Mouse (Mus musculus) stomach, embryonic 16.5 days (tissue): Measurements from ENCODE around the gene Mansc1. TPM values are rescaled to one million over a fixed set of nuclear protein-coding genes. Genes with fewer than 3 reads are reported as not detected.

Experiments used
- ATAC-seq: fragments of 200-750 bp; cut with Nextera tagmentation; 2 replicates; pipeline ENCODE4 v1.8.0; 2017; ENCODE audit warnings: moderate number of reproducible peaks, moderate TSS enrichment; ENCODE audit not compliant: insufficient read depth, low FRiP score
- H3K27ac ChIP-seq: fragments of 300-500 bp; sonication (generic); 2 replicates; pipeline ENCODE4 v1.5.1; 2014; ENCODE audit warnings: low read length
- H3K27me3 ChIP-seq: fragments of 300-500 bp; sonication (generic); 2 replicates; pipeline ENCODE4 v1.6.1; 2014; ENCODE audit warnings: low read length, control low read depth, mixed read lengths; ENCODE audit not compliant: control insufficient read depth, insufficient read depth
- H3K36me3 ChIP-seq: fragments of 300-500 bp; sonication (generic); 2 replicates; pipeline ENCODE4 v1.6.1; 2014; ENCODE audit warnings: low read length; ENCODE audit not compliant: control insufficient read depth, insufficient read depth
- H3K4me1 ChIP-seq: fragments of 300-500 bp; sonication (generic); 2 replicates; pipeline ENCODE4 v1.6.1; 2014; ENCODE audit warnings: low read length, control low read depth, mixed read lengths; ENCODE audit not compliant: control insufficient read depth, insufficient read depth
- H3K4me2 ChIP-seq: fragments of 300-500 bp; sonication (generic); 2 replicates; pipeline ENCODE4 v1.6.1; 2014; ENCODE audit warnings: low read depth, low read length, mixed read lengths
- H3K4me3 ChIP-seq: fragments of 300-500 bp; sonication (generic); replicated peaks from 2 replicates; pipeline ENCODE4 v1.5.1; 2014; ENCODE audit warnings: mild to moderate bottlenecking, low read length
- H3K9ac ChIP-seq: fragments of 300-500 bp; sonication (generic); 2 replicates; pipeline ENCODE4 v1.6.1; 2014; ENCODE audit warnings: low read length
- H3K9me3 ChIP-seq: fragments of 300-500 bp; sonication (generic); replicated peaks from 2 replicates; pipeline ENCODE4 v1.6.1; 2016; ENCODE audit warnings: low read length, control low read depth; ENCODE audit not compliant: control insufficient read depth
- WGBS: fragments of 180-500 bp; shearing (Covaris S2); extraction: QIAGEN DNeasy Blood & Tissue Kit; methylation state at CpG from one replicate; pipeline ENCODE4 v1.1.7; 2014; 5-methylcytosine and 5-hydroxymethylcytosine counted together
- polyA plus RNA-seq: library from polyadenylated mRNA; unstranded; fragments of >200 nt; fragmentation: Nextera tagmentation; extraction: Ambion mirVana; gene quantifications from 2 replicates; pipeline ENCODE4 v1.2.1, GENCODE M21; 2015

Gene Mansc1
- polyA plus RNA-seq, 1 experiment from 2014 or later, result 9.9 TPM

- no peak overlapping the region for H3K4me2 ChIP-seq
- H3K9ac ChIP-seq, result no peak overlapping the region
- no peaks in the 10 kb centered on the region for H3K36me3 ChIP-seq
- H3K4me3 ChIP-seq, result no peak overlapping the region
- no peaks in the 10 kb centered on the region for H3K9me3 ChIP-seq
- H3K4me1 ChIP-seq, result no peaks in the 10 kb centered on the region
- peak; percentile 29; the same call in 1 of the 2 replicates for ATAC-seq
- 50% methylated on average over 5 of the region's 5 CpGs for WGBS
- H3K27me3 ChIP-seq, result no peaks in the 10 kb centered on the region
- H3K27ac ChIP-seq, result peak overlapping the region; percentile 42
These were observed 32.3 kb upstream of the Mansc1 start for GRCm38 (mm10) chr6:134664573-134664972.

GRCm38 (mm10) chr6:134660714-134661406 is 28.6 kb upstream of the Mansc1 start:
- Histone ChIP-seq H3K9me3 (no peaks in the 10 kb centered on the region), H3K27ac (peak overlapping the region; percentile 26; the same call in 1 of the 2 replicates), H3K4me1 (no peaks in the 10 kb centered on the region), H3K4me3 (no peak overlapping the region), H3K36me3 (no peaks in the 10 kb centered on the region), H3K9ac (no peak overlapping the region), H3K4me2 (no peak overlapping the region), H3K27me3 (no peaks in the 10 kb centered on the region)
- ATAC-seq, result peak; percentile 82
- 59% methylated on average over 8 of the region's 8 CpGs for WGBS

- Histone ChIP-seq H3K9me3 (no peaks in the 10 kb centered on the region), H3K4me1 (no peaks in the 10 kb centered on the region), H3K4me2 (peak overlapping the region; percentile 28; the same call in 1 of the 2 replicates), H3K27me3 (no peaks in the 10 kb centered on the region), H3K4me3 (no peak overlapping the region), H3K9ac (no peak overlapping the region), H3K36me3 (no peaks in the 10 kb centered on the region), H3K27ac (no peak overlapping the region)
- ATAC-seq, result peak; percentile 84
- WGBS, result 18% methylated on average over 9 of the region's 9 CpGs
These were observed 27.0 kb upstream of the Mansc1 start for GRCm38 (mm10) chr6:134659108-134659958.

- no peak for ATAC-seq
- H3K4me3 ChIP-seq, result no peak overlapping the region
- H3K4me1 ChIP-seq, result no peaks in the 10 kb centered on the region
- no peak overlapping the region for H3K9ac ChIP-seq
- 0 out of 2 replicates have a peak overlapping the region, but pooled peaks have one; percentile 6 for H3K27ac ChIP-seq
- 79% methylated on average over 4 of the region's 4 CpGs for WGBS
- no peaks in the 10 kb centered on the region for H3K27me3 ChIP-seq
- no peaks in the 10 kb centered on the region for H3K9me3 ChIP-seq
- H3K36me3 ChIP-seq, result no peaks in the 10 kb centered on the region
- H3K4me2 ChIP-seq, result no peak overlapping the region
These were observed 24.2 kb upstream of the Mansc1 start for GRCm38 (mm10) chr6:134656527-134656926.

- Histone ChIP-seq H3K9ac (no peak overlapping the region), H3K27me3 (no peaks in the 10 kb centered on the region), H3K36me3 (no peaks in the 10 kb centered on the region), H3K4me2 (no peak overlapping the region), H3K27ac (no peak overlapping the region), H3K9me3 (0 out of 2 replicates have a peak, but pooled peaks cover 2% of the 10 kb centered on the region), H3K4me1 (no peaks in the 10 kb centered on the region), H3K4me3 (no peak overlapping the region)
- WGBS, result 65% methylated on average over 5 of the region's 5 CpGs
- no peak for ATAC-seq
These were observed 16.1 kb upstream of the Mansc1 start for GRCm38 (mm10) chr6:134648356-134648755.

GRCm38 (mm10) chr6:134647621-134648020 is 15.3 kb upstream of the Mansc1 start:
- WGBS, result 28% methylated on average over 5 of the region's 5 CpGs
- ATAC-seq, result no peak

GRCm38 (mm10) chr6:134646835-134647234 is 14.5 kb upstream of the Mansc1 start:
- Histone ChIP-seq H3K9me3 (0 out of 2 replicates have a peak, but pooled peaks cover 3% of the 10 kb centered on the region), H3K9ac (no peak overlapping the region), H3K27ac (no peak overlapping the region), H3K4me2 (no peak overlapping the region), H3K27me3 (no peaks in the 10 kb centered on the region), H3K4me3 (no peak overlapping the region), H3K4me1 (no peaks in the 10 kb centered on the region), H3K36me3 (no peaks in the 10 kb centered on the region)
- WGBS, result 67% methylated on average over 6 of the region's 6 CpGs
- ATAC-seq, result no peak

More at GRCm38 (mm10) chr6:134647621-134648020, 15.3 kb upstream of the Mansc1 start:
- H3K9ac ChIP-seq, result no peak overlapping the region
- no peak overlapping the region for H3K4me3 ChIP-seq
- no peak overlapping the region for H3K27ac ChIP-seq
- H3K9me3 ChIP-seq, result 0 out of 2 replicates have a peak, but pooled peaks cover 3% of the 10 kb centered on the region
- H3K36me3 ChIP-seq, result no peaks in the 10 kb centered on the region
- H3K4me2 ChIP-seq, result no peak overlapping the region
- no peaks in the 10 kb centered on the region for H3K4me1 ChIP-seq
- no peaks in the 10 kb centered on the region for H3K27me3 ChIP-seq

GRCm38 (mm10) chr6:134643296-134643695 is 11.0 kb upstream of the Mansc1 start:
- WGBS, result 93% methylated on average over 5 of the region's 5 CpGs
- ATAC-seq, result no peak
- Histone ChIP-seq H3K27ac (no peak overlapping the region), H3K27me3 (no peaks in the 10 kb centered on the region), H3K4me2 (no peak overlapping the region), H3K4me3 (no peak overlapping the region), H3K9ac (no peak overlapping the region), H3K36me3 (no peaks in the 10 kb centered on the region), H3K4me1 (0 out of 2 replicates have a peak, but pooled peaks cover 4% of the 10 kb centered on the region), H3K9me3 (0 out of 2 replicates have a peak, but pooled peaks cover 3% of the 10 kb centered on the region)
